Mouse (Mus musculus): ENCODE data around the gene Dcp1a. TPM values are rescaled to one million over a fixed set of nuclear protein-coding genes. Genes with fewer than 3 reads are reported as not detected.
"Not testable (repeated sequence)": the region's sequence is repeated elsewhere in the genome, so short reads cannot be mapped to it uniquely, and the experiment has no call there.

Gene Dcp1a
- total and polyA plus RNA-seq, 3 experiments, result 18.3 to 26.9 (median 20.1) TPM

DNA sequence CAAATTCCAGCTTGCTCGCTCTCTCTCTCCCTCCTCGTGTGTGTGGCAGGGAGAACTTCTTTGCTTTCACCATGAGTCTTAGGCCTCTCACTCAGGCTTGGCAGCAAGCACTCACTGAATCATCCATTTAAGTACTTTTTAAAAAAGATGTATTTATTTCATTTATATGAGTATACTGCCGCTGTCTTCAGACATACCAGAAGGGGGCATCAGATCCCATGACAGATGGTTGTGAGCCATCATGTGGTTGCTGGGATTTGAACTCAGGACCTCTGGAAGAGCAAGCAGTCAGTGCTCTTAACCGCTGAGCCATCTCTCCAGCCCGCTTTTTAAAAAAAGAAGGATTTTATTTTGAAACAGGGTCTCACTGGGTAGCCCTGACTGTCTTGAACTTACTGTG is 64.0 kb downstream of the Dcp1a start:
- H3K4me2 ChIP-seq (ENCODE audit: insufficient read depth, low read depth, poor library complexity, severe bottlenecking); H3K9ac ChIP-seq (ENCODE audit: insufficient read depth, low read depth); H3K4me3 ChIP-seq (replicated peaks in 1 of 3; ENCODE audit: low read depth in 2 of 3, low read length in 2 of 3, poor library complexity in 1 of 3); H3K27me3 ChIP-seq (replicated peaks); H3K27ac ChIP-seq (ENCODE audit: insufficient read depth, low read depth); H3K9me3 ChIP-seq (replicated peaks; ENCODE audit: low read length); in situ Hi-C loops (cut with MboI; ENCODE audit: low pct_ligation_motif_present, low pct_unique_long_range_greater_than_20kb, low sequenced_read_pairs); dilution Hi-C loops (cut with MboI; ENCODE audit: extremely low pct_ligation_motif_present, extremely low pct_unique_long_range_greater_than_20kb, low sequenced_read_pairs); H3K79me2 ChIP-seq (replicated peaks; ENCODE audit: control insufficient read depth, extremely low read depth, insufficient read depth, poor library complexity, severe bottlenecking); DNase-seq (ENCODE audit: extremely low read depth); H3K36me3 ChIP-seq (replicated peaks in 1 of 2; ENCODE audit: control insufficient read depth in 1 of 2, insufficient read depth in 1 of 2, low read length in 1 of 2): not testable (repeated sequence)
- peak in 1 of 2 experiments; percentile 35; a peak in 1 of 4 replicates for TF ChIP-seq CTCF (conservative IDR thresholded peaks at IDR 0.05 in 1 of 2, IDR thresholded peaks at IDR 0.05 in 1 of 2; ENCODE audit: low read depth in 2 of 2, low read length in 2 of 2)
- H3K4me1 ChIP-seq (ENCODE audit: control insufficient read depth in 1 of 2, insufficient read depth in 2 of 2), result peaks cover 17 to 23% of the 10 kb centered on the region in 2 experiments

DNA sequence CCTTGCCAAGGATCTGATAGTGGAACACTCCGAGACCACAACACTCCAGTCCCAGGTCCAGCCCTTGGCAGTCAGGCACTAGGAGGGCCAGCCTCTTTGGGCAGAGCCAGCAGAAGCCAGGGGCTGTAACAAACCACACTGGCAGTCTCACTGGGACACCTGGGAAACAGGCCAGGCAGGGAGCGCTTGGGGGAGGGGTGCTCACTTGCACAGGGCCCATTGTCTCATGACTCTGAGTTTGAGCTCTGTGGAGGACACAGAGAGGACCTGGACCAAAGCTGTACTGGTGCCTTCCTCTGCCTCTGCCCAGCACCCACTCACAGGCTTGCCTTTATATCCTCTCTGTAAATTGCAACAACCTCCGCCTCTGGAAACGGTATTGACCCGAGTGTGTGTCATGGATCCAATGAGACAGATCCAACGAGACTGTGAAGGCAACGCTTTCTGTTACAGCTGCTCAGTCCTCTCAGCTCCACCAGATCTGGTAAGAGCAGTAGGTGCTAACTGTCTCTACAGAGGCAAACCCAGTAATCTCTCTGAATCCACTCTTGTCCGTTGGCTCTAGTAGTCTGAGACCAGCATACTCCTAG is 68.9 kb downstream of the Dcp1a start, which contains the start of gene Tkt:
Tkt (plus strand) TSS at position 229 of the 590 bp plus-strand sequence.
- Histone ChIP-seq H3K9me3 (replicated peaks; ENCODE audit: low read length) (no peaks in the 10 kb centered on the region), H3K79me2 (replicated peaks; ENCODE audit: control insufficient read depth, extremely low read depth, insufficient read depth, poor library complexity, severe bottlenecking) (peaks cover 39% of the 10 kb centered on the region), H3K4me3 (replicated peaks in 1 of 3; ENCODE audit: low read depth in 2 of 3, low read length in 2 of 3, poor library complexity in 1 of 3) (peak within 1 kb of the TSS; percentile 78 to 97 (median 94)), H3K4me2 (ENCODE audit: insufficient read depth, low read depth, poor library complexity, severe bottlenecking) (peak within 1 kb of the TSS; percentile 75), H3K27me3 (replicated peaks) (no peaks in the 10 kb centered on the region), H3K36me3 (replicated peaks in 1 of 2; ENCODE audit: control insufficient read depth in 1 of 2, insufficient read depth in 1 of 2, low read length in 1 of 2) (peaks cover 0 to 9% of the 10 kb centered on the region in 2 experiments), H3K4me1 (ENCODE audit: control insufficient read depth in 1 of 2, insufficient read depth in 2 of 2) (peaks cover 17 to 44% of the 10 kb centered on the region in 2 experiments), H3K9ac (ENCODE audit: insufficient read depth, low read depth) (peak within 1 kb of the TSS; percentile 92), H3K27ac (ENCODE audit: insufficient read depth, low read depth) (peak within 1 kb of the TSS; percentile 81)
- in situ Hi-C loops (cut with MboI; ENCODE audit: low pct_ligation_motif_present, low pct_unique_long_range_greater_than_20kb, low sequenced_read_pairs) (no loop called here), dilution Hi-C loops (cut with MboI; ENCODE audit: extremely low pct_ligation_motif_present, extremely low pct_unique_long_range_greater_than_20kb, low sequenced_read_pairs) (no loop called here)
- DNase-seq (ENCODE audit: extremely low read depth), result no peak
- TF ChIP-seq SIN3A (IDR thresholded peaks at IDR 0.05; ENCODE audit: low read length) (no peak), CHD2 (IDR thresholded peaks at IDR 0.05; ENCODE audit: low read length) (0 out of 2 replicates have a peak, but pooled peaks have one; percentile 23)

DNA sequence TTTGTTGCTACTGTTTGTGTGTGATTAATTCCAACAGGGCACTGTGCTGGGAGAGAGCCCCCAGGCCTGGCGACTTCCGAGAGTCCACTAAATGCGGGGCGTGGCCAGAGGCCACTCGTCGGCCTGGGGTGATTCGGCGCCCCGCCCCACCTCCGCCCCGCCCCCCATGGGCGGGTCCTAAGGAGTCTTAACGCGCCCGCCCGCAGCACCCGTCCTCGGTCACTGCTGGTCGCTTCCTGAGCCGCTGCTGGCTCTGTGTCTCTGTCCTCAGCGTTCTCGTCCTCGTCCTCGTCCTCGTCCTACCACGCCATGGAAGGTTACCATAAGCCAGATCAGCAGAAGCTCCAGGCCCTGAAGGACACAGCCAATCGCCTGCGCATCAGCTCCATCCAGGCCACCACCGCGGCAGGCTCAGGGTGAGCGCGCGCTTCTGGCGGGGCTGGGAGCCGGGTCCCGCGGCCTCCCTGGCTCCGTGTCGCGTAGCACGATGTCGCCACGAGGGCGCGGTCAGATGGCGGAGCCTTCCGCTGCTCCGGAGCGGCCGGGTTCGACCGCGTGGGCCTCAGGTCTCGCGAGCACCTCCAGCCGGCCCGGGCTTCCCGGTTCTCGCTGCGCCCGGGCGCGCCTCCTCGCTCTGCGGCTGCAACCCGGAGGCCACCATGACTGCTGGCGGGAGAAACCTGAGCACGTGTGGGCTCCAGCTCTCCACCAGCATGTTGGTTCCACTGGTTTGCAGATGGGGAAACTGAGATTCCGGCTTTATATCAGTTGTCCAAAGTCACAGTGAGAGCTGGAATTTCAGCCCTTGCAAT is 69.8 kb downstream of the Dcp1a start:
- H3K27me3 ChIP-seq (replicated peaks), result no peaks in the 10 kb centered on the region
- H3K79me2 ChIP-seq (replicated peaks; ENCODE audit: control insufficient read depth, extremely low read depth, insufficient read depth, poor library complexity, severe bottlenecking), result peaks cover 48% of the 10 kb centered on the region
- peak overlapping the region; percentile 96 for H3K4me2 ChIP-seq (ENCODE audit: insufficient read depth, low read depth, poor library complexity, severe bottlenecking)
- no peaks in the 10 kb centered on the region for H3K9me3 ChIP-seq (replicated peaks; ENCODE audit: low read length)
- H3K4me1 ChIP-seq (ENCODE audit: control insufficient read depth in 1 of 2, insufficient read depth in 2 of 2), result peaks cover 17 to 53% of the 10 kb centered on the region in 2 experiments
- in situ Hi-C loops (cut with MboI; ENCODE audit: low pct_ligation_motif_present, low pct_unique_long_range_greater_than_20kb, low sequenced_read_pairs) (no loop called here), dilution Hi-C loops (cut with MboI; ENCODE audit: extremely low pct_ligation_motif_present, extremely low pct_unique_long_range_greater_than_20kb, low sequenced_read_pairs) (no loop called here)
- peak overlapping the region; percentile 92 for H3K9ac ChIP-seq (ENCODE audit: insufficient read depth, low read depth)
- DNase-seq (ENCODE audit: extremely low read depth), result peak; percentile 90
- H3K36me3 ChIP-seq (replicated peaks in 1 of 2; ENCODE audit: control insufficient read depth in 1 of 2, insufficient read depth in 1 of 2, low read length in 1 of 2), result peaks cover 0 to 19% of the 10 kb centered on the region in 2 experiments
- peak overlapping the region; percentile 78 to 97 (median 94) for H3K4me3 ChIP-seq (replicated peaks in 1 of 3; ENCODE audit: low read depth in 2 of 3, low read length in 2 of 3, poor library complexity in 1 of 3)
- H3K27ac ChIP-seq (ENCODE audit: insufficient read depth, low read depth), result peak overlapping the region; percentile 81
- TF ChIP-seq USF2 (conservative IDR thresholded peaks at IDR 0.05; ENCODE audit: low read depth, low read length), result no peak
- TF ChIP-seq SMC3 (IDR thresholded peaks at IDR 0.05; ENCODE audit: low read depth, low read length), result no peak
- no peak for TF ChIP-seq JUN (IDR thresholded peaks at IDR 0.05; ENCODE audit: insufficient read depth, low read depth, low read length)
- TF ChIP-seq MAFK (IDR thresholded peaks at IDR 0.05; ENCODE audit: insufficient replicate concordance, low read length), result no peak
- TF ChIP-seq POLR2AphosphoS2 (IDR thresholded peaks at IDR 0.05; ENCODE audit: low read depth, low read length), result peak; percentile 88; the same call in 1 of the 2 replicates
- TF ChIP-seq ETS1 (conservative IDR thresholded peaks at IDR 0.05; ENCODE audit: low read depth, low read length), result no peak
- TF ChIP-seq NRF1 (IDR thresholded peaks at IDR 0.05; ENCODE audit: low read depth, low read length), result no peak; the same call in 1 of the 2 replicates
- peak; percentile 89 for TF ChIP-seq MXI1 (IDR thresholded peaks at IDR 0.05; ENCODE audit: low read depth, low read length)
- TF ChIP-seq ZKSCAN1 (IDR thresholded peaks at IDR 0.05; ENCODE audit: borderline replicate concordance, low read depth, low read length), result no peak
- peak; percentile 84 for TF ChIP-seq TBP (conservative IDR thresholded peaks at IDR 0.05; ENCODE audit: low read depth, low read length)
- TF ChIP-seq USF1 (IDR thresholded peaks at IDR 0.05; ENCODE audit: low read depth, low read length), result no peak
- TF ChIP-seq CHD2 (IDR thresholded peaks at IDR 0.05; ENCODE audit: low read length), result peak; percentile 79; the same call in 1 of the 2 replicates
- no peak for TF ChIP-seq PAX5 (IDR thresholded peaks at IDR 0.05; ENCODE audit: low read length)
- no peak for TF ChIP-seq CHD1 (IDR thresholded peaks at IDR 0.05; ENCODE audit: low read depth, low read length)
- peak; percentile 64 for TF ChIP-seq ELF1 (IDR thresholded peaks at IDR 0.05; ENCODE audit: low read depth, low read length)
- no peak for TF ChIP-seq RCOR1 (conservative IDR thresholded peaks at IDR 0.05; ENCODE audit: low read depth, low read length)
- TF ChIP-seq RAD21 (IDR thresholded peaks at IDR 0.05; ENCODE audit: low read depth, low read length), result no peak
- TF ChIP-seq POLR2A (IDR thresholded peaks at IDR 0.05; ENCODE audit: low read depth, low read length), result peak; percentile 98
- no peak for TF ChIP-seq KAT2A (IDR thresholded peaks at IDR 0.05; ENCODE audit: insufficient replicate concordance, low read length)
- peak; percentile 54; the same call in 1 of the 2 replicates for TF ChIP-seq MYC (IDR thresholded peaks at IDR 0.05; ENCODE audit: low read depth, low read length)
- TF ChIP-seq EP300 (IDR thresholded peaks at IDR 0.05; ENCODE audit: low read length), result peak; percentile 23; the same call in 1 of the 2 replicates
